Mouse (Mus musculus): ENCODE measurements around the gene Nkain2. TPM values are rescaled to one million over a fixed set of nuclear protein-coding genes. Genes with fewer than 3 reads are reported as not detected.

The Nkain2 gene
- polyA plus RNA-seq, 1 experiment: not detected

GRCm38 (mm10) chr10:31646083-31646482, 1244.2 kb downstream of the Nkain2 start:
- Histone ChIP-seq H3K27me3 (ENCODE audit: control insufficient read depth, insufficient read depth, low read length, poor library complexity, severe bottlenecking) (no peaks in the 10 kb centered on the region), H3K4me1 (ENCODE audit: control insufficient read depth, insufficient read depth, low read length) (no peaks in the 10 kb centered on the region), H3K36me3 (ENCODE audit: control insufficient read depth, insufficient read depth, low read length, poor library complexity, severe bottlenecking) (no peaks in the 10 kb centered on the region), H3K9me3 (replicated peaks; ENCODE audit: control insufficient read depth, insufficient read depth, low read length, poor library complexity, severe bottlenecking) (no peaks in the 10 kb centered on the region), H3K27ac (ENCODE audit: insufficient read depth, low read length) (no peak overlapping the region), H3K9ac (ENCODE audit: low read depth, poor library complexity, severe bottlenecking) (no peak overlapping the region), H3K4me3 (ENCODE audit: low read depth, low read length) (no peak overlapping the region)
- TF ChIP-seq POLR2A (IDR thresholded peaks at IDR 0.05; ENCODE audit: insufficient read depth, low read length): no peak
- no peak for TF ChIP-seq CTCF (IDR thresholded peaks at IDR 0.05; ENCODE audit: low read depth, low read length)
- no peak for TF ChIP-seq EP300 (IDR thresholded peaks at IDR 0.05; ENCODE audit: insufficient read depth, low read depth, low read length)

Other genes with a start within 250 kb of the Nkain2 start
- gene Trdn, start 190.1 kb upstream of the Nkain2 start, polyA plus RNA-seq (2011; ENCODE audit: insufficient read depth, insufficient read length, low read depth, missing spikeins): not detected in 2 replicates